Mouse (Mus musculus): ENCODE data around the gene Asic2. TPM values are rescaled to one million over a fixed set of nuclear protein-coding genes. Genes with fewer than 3 reads are reported as not detected.

The Asic2 gene
- polyA plus RNA-seq, 1 experiment: 39.7 TPM

DNA sequence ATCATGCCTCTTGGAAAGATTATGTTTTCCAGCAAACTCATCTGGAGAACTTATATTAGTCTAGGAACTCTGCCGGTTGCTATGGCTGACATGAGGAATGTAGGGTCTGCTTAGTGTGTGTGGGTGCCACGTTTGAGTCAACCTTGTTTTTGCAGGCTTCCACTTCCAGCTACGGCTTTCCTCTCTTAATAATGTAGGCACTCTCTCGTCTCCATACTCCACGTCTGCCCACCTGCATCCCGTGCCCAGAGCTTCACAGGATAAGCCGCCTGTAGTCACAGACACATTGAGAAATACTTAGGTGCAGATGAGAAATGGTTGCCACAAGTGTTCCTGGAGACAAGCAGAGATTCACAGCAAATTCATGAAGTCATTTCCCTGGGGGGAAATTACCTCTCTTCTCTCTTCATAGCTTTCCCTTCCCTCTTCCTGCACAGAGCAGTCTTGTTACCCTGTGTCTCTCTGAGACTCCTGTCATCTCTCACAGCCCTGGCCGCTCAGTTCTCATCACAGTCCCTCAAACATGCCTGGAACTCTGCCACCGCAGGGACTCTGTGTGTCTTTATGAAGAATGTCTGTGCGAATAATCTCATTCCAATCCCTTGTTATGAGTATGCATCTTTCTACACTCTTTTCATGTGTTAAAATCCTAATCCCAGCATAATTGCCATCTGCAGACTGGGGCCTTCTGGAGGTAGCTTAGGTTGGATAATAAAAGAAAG is 102.4 kb downstream of the Asic2 start:
- no peaks in the 10 kb centered on the region for H3K4me1 ChIP-seq (ENCODE audit: control insufficient read depth, insufficient read depth, low read length)
- H3K27ac ChIP-seq (ENCODE audit: insufficient read depth, low read length): no peak overlapping the region
- H3K4me3 ChIP-seq (replicated peaks; ENCODE audit: insufficient read depth, low read depth, low read length): no peak overlapping the region
- DNase-seq: no peak
- WGBS: 52% methylated on average over 10 of the region's 10 CpGs
- no peaks in the 10 kb centered on the region for H3K27me3 ChIP-seq (ENCODE audit: control insufficient read depth, insufficient read depth, low read length)
- TF ChIP-seq POLR2A (IDR thresholded peaks at IDR 0.05; ENCODE audit: borderline replicate concordance, insufficient read depth, low read length) (no peak), CTCF (IDR thresholded peaks at IDR 0.05; ENCODE audit: borderline replicate concordance, insufficient read depth, low read depth, low read length) (no peak)

DNA sequence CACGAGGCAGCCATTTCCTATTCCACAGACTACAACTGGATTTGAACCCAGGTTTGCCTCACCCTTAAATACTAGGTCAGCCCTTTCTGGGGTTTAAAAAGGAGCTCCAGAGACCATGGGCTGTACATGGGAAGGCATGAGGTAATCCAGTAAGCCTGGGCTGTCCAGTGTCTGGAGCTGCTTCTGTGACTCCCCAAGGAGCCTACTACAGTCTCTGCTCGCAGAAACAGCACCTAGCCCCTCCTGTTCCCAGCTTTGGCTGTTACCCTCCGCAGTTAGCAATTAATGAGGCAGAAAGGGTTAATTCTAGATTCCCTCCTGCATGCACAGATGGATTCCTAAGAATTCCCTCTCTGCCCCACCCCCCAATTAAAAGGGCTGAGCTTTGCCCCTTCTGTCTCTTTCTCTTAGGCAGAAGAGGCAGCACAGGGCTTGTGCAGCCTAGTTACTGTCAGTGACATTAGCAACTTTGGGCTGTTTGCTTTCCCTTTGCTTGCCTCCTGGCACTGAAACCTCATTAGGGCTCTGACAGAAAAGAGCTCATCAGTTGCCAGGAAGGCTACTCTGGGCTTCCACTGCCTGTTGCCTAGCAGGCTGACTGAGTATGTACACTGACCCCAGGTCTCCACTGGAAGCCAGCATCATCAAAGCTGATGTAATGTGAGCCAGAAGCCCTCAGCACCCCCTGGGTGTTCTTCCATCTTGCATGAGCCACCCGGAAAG is 107.8 kb downstream of the Asic2 start, which contains the start of gene 5530401A14Rik:
Gene 5530401A14Rik, plus strand, starts transcription at position 424 of the 723 bp plus-strand sequence.
- Histone ChIP-seq H3K4me3 (replicated peaks; ENCODE audit: insufficient read depth, low read depth, low read length) (no peak within 1 kb of the TSS), H3K27me3 (ENCODE audit: control insufficient read depth, insufficient read depth, low read length) (no peaks in the 10 kb centered on the region), H3K4me1 (ENCODE audit: control insufficient read depth, insufficient read depth, low read length) (no peaks in the 10 kb centered on the region), H3K27ac (ENCODE audit: insufficient read depth, low read length) (no peak within 1 kb of the TSS)
- 48% methylated on average over 4 of the region's 4 CpGs for WGBS
- no peak for TF ChIP-seq CTCF (IDR thresholded peaks at IDR 0.05; ENCODE audit: borderline replicate concordance, insufficient read depth, low read depth, low read length)
- no peak for TF ChIP-seq POLR2A (IDR thresholded peaks at IDR 0.05; ENCODE audit: borderline replicate concordance, insufficient read depth, low read length)
- peak; percentile 21 to 40 for DNase-seq

DNA sequence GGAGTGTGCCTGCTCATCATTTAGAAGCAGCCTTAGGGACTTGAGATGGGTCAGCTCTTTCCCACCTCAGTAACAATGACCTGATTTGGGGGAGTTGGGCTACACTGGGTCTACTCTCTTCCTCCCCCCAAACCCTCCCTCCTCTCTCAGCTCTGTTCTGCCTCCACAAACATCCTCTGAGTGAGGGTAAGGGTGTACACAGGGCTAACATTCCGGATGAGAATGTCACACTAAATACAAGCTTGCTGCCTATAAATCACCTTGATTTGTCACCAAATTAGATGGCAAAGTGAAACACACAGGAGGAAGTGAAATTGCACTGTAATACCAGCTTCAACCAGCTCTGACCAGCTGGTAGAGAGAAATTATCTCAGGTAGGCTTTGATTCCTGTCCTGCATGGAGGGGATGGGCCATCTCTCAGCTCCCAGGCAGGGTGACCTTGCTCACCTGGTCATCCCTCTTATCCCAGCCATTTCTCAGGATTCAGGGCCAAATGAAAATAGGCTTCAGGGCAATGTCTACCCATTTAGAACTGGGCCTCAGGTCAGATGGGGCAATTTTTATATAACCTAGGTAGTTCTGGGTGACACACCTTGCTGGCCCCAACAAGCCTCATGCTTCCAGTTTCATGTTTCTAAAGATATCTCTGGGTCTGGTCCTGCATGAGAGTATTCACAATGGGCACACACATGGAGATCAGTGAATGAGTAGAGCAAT is 120.3 kb downstream of the Asic2 start:
- WGBS: 88% methylated on average over 1 of the region's 1 CpGs

DNA sequence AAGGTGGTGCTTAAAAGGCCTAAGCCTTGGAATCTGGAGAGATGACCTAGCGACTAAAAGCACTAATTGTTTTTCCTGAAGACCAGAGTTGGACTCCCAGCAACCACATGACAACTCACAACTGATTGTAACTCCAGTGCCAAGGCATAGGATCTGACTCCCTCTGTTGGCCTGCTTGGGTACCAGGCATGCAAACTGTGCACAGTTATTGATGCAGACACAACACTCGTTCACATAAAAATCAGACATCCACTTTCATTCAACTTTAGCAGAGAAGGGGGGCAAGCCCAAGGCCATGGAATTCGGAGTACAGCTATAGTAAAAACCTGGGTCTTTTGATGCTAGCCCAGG is 122.6 kb downstream of the Asic2 start:
- Histone ChIP-seq H3K4me3 (replicated peaks; ENCODE audit: insufficient read depth, low read depth, low read length) (no peak overlapping the region), H3K4me1 (ENCODE audit: control insufficient read depth, insufficient read depth, low read length) (no peaks in the 10 kb centered on the region), H3K27ac (ENCODE audit: insufficient read depth, low read length) (no peak overlapping the region), H3K27me3 (ENCODE audit: control insufficient read depth, insufficient read depth, low read length) (no peaks in the 10 kb centered on the region; the same call in 1 of the 2 replicates)
- no peak for DNase-seq
- no peak; the same call in 1 of the 2 replicates for TF ChIP-seq CTCF (IDR thresholded peaks at IDR 0.05; ENCODE audit: borderline replicate concordance, insufficient read depth, low read depth, low read length)
- TF ChIP-seq POLR2A (IDR thresholded peaks at IDR 0.05; ENCODE audit: borderline replicate concordance, insufficient read depth, low read length): no peak
- 77% methylated on average over 3 of the region's 3 CpGs for WGBS

More for the DNA sequence above, 120.3 kb downstream of the Asic2 start:
- DNase-seq: no peak
- TF ChIP-seq CTCF (IDR thresholded peaks at IDR 0.05; ENCODE audit: borderline replicate concordance, insufficient read depth, low read depth, low read length): no peak
- no peak for TF ChIP-seq POLR2A (IDR thresholded peaks at IDR 0.05; ENCODE audit: borderline replicate concordance, insufficient read depth, low read length)
- Histone ChIP-seq H3K4me3 (replicated peaks; ENCODE audit: insufficient read depth, low read depth, low read length) (no peak overlapping the region), H3K27me3 (ENCODE audit: control insufficient read depth, insufficient read depth, low read length) (no peaks in the 10 kb centered on the region; the same call in 1 of the 2 replicates), H3K27ac (ENCODE audit: insufficient read depth, low read length) (no peak overlapping the region), H3K4me1 (ENCODE audit: control insufficient read depth, insufficient read depth, low read length) (no peaks in the 10 kb centered on the region)

DNA sequence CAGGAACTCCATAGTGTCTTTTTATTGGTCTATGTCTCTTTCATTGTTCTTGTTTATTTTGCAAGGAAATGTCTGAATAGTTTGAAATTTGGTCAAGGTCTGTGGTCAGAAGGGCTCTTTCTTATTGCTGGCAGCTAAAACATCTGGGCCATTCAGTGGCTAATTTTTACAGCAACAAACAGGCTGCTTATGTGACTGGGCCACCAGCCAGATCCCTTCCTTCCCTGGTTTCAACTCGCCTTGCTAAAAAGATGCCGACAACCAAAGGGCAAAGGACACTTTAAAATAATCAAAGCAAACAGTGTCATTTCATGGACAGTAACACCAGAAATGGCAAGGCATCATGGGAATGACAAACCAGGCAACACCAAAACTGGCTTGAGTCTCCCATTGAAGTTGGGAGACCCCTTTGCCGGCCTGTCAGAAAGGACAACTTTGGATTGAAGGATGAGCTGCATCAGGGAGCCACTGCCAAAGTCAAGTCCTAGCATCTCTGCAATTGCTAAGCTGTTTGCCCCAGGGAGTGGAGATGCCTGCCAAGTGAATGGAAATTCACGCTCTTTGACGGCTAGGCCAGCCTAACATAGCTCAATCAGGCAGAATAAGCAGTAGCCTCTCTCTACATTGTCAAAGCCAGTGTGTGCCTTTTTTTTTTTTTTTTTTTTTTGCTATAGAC is 123.1 kb downstream of the Asic2 start:
- no peaks in the 10 kb centered on the region; the same call in 1 of the 2 replicates for H3K27me3 ChIP-seq (ENCODE audit: control insufficient read depth, insufficient read depth, low read length)
- H3K27ac ChIP-seq (ENCODE audit: insufficient read depth, low read length): no peak overlapping the region
- no peak for TF ChIP-seq POLR2A (IDR thresholded peaks at IDR 0.05; ENCODE audit: borderline replicate concordance, insufficient read depth, low read length)
- TF ChIP-seq CTCF (IDR thresholded peaks at IDR 0.05; ENCODE audit: borderline replicate concordance, insufficient read depth, low read depth, low read length): no peak
- WGBS: 16% methylated on average over 5 of the region's 5 CpGs
- H3K4me3 ChIP-seq (replicated peaks; ENCODE audit: insufficient read depth, low read depth, low read length): no peak overlapping the region
- peak; percentile 20 to 53 for DNase-seq
- H3K4me1 ChIP-seq (ENCODE audit: control insufficient read depth, insufficient read depth, low read length): no peaks in the 10 kb centered on the region

DNA sequence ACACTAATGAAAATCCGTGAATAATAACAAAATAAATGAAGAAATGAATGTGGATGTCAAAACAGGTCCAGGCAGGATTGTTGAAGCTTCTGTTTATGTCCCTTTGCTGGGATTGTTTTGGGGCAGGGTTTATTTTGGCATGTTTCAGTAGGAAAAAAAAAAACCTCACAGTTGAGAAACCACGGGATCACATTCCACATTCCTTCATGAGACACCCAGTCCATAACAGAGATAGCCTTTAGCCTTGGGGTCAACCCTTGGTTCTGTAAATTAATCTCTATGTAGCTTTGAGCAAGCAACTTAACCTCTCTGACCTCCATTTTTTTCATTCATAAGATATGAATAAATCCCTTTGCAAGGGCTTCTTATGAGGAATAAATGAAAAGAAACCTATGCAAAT is 127.3 kb downstream of the Asic2 start:
- no peak for DNase-seq
- TF ChIP-seq CTCF (IDR thresholded peaks at IDR 0.05; ENCODE audit: borderline replicate concordance, insufficient read depth, low read depth, low read length) (no peak), POLR2A (IDR thresholded peaks at IDR 0.05; ENCODE audit: borderline replicate concordance, insufficient read depth, low read length) (no peak)
- no peaks in the 10 kb centered on the region for H3K4me1 ChIP-seq (ENCODE audit: control insufficient read depth, insufficient read depth, low read length)
- H3K4me3 ChIP-seq (replicated peaks; ENCODE audit: insufficient read depth, low read depth, low read length): no peak overlapping the region
- 47% methylated on average over 2 of the region's 2 CpGs for WGBS
- H3K27me3 ChIP-seq (ENCODE audit: control insufficient read depth, insufficient read depth, low read length): no peaks in the 10 kb centered on the region
- H3K27ac ChIP-seq (ENCODE audit: insufficient read depth, low read length): no peak overlapping the region

DNA sequence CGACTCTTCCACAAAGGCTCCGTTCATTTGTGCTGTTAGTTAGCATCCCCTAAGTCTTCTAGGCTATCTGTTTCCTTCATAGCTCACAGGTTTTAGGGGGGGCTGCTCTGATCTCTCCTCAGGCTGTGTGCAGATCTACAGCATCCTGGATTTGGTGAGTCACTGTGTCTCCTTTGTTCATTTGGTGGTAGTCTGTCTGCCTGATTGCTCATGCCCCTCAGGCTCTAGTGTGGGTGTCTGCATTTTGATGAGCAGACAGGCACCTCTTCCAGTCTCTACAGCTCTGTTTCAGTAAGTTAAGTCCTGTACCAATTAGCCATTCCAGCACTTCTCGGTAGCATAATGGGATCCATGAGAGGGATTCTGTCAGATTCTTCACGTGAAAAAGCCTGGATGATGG is 129.8 kb downstream of the Asic2 start:
- no peak overlapping the region for H3K27ac ChIP-seq (ENCODE audit: insufficient read depth, low read length)
- no peaks in the 10 kb centered on the region for H3K4me1 ChIP-seq (ENCODE audit: control insufficient read depth, insufficient read depth, low read length)
- no peaks in the 10 kb centered on the region for H3K27me3 ChIP-seq (ENCODE audit: control insufficient read depth, insufficient read depth, low read length)
- 71% methylated on average over 4 of the region's 4 CpGs for WGBS
- no peak overlapping the region for H3K4me3 ChIP-seq (replicated peaks; ENCODE audit: insufficient read depth, low read depth, low read length)
- TF ChIP-seq CTCF (IDR thresholded peaks at IDR 0.05; ENCODE audit: borderline replicate concordance, insufficient read depth, low read depth, low read length) (no peak), POLR2A (IDR thresholded peaks at IDR 0.05; ENCODE audit: borderline replicate concordance, insufficient read depth, low read length) (no peak)
- no peak for DNase-seq
